Mouse (Mus musculus) kidney, adult 2 months (tissue): ENCODE measurements around the gene Gria1.

Source experiments
- CTCF ChIP-seq: fragments of 200-500 bp; conservative IDR thresholded peaks from 2 replicates; pipeline ENCODE4 v1.5.1; 2011; ENCODE audit warnings: low read depth, mild to moderate bottlenecking, control low read depth, low read length, moderate library complexity, mixed read lengths; ENCODE audit not compliant: insufficient read depth, insufficient read length
- POLR2A ChIP-seq: fragments of 200-500 bp; IDR thresholded peaks from one replicate; pipeline ENCODE4 v1.6.1; 2011; ENCODE audit warnings: low read depth, low read length, control low read depth

GRCm38 (mm10) chr11:57039306-57039705 lies 28.1 kb downstream of the Gria1 start:
- TF ChIP-seq CTCF = no peak
- no peak for TF ChIP-seq POLR2A
